Comparison of ENCODE assay signal across 15 mouse cellular contexts in the genomic region with DNA sequence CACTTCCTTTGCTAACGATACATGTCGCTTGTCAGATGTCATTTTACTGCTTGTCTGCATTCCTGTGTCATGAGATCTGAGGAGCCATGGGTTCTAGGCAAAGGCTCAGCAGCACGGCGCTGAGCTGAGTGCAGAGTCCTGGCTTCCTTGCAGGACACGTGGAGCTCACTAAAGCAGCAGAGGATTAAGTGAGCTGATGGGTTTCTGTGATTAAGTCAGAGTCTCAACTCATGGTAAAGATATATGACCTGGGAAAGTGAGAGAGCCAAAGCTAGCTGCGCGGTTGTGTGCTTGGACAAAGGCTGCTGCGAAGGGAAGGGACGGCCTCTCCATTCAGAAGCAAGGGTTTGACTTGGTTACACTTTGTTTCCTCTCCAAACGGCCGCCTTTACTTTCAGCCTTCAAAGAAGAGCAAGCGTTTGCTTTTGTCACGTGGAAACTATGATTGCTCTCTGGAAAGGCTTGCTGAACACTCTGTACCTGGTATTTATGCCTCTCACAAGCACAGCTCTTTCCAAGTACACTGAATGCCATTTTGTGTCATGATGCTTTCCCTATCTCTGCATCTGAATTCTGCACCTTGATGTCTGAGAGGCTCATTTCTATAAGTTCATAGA.
DNase-seq lines count a peak whose midpoint lies in the region; ATAC-seq lines count a peak whose summit lies in the region.
"Had no signal": no experiment of that assay in that cellular context is flagged by ENCODE, and none has a peak within 500 bp of the region (broad histone marks: within the 10 kb centered on the region; RNA-seq: fewer than 3 reads in every experiment).

No protein-coding gene starts in this region.

- H3K4me1 ChIP-seq in limb, embryonic 13.5 days, result peaks cover 5% of the 10 kb centered on the region; the same call in 1 of the 2 replicates
- H3K4me1 ChIP-seq in limb, embryonic 10.5 days, result peaks cover 4% of the 10 kb centered on the region
- no peaks in the 10 kb centered on the region for H3K4me1 ChIP-seq in intestine, embryonic 14.5 days (replicated peaks; ENCODE audit: control insufficient read depth, insufficient read depth, low read length)
- peaks cover 6% of the 10 kb centered on the region; the same call in 1 of the 2 replicates for H3K4me1 ChIP-seq in lung, embryonic 16.5 days (replicated peaks; ENCODE audit: control insufficient read depth, insufficient read depth, low read length)
- H3K4me1 ChIP-seq in stomach, embryonic 15.5 days, result peaks cover 6% of the 10 kb centered on the region; the same call in 1 of the 2 replicates

- no peak overlapping the region for H3K4me2 ChIP-seq in limb, embryonic 13.5 days (replicated peaks)
- H3K4me2 ChIP-seq in intestine, embryonic 14.5 days (ENCODE audit: low read length), result no peak overlapping the region
- no peak overlapping the region for H3K4me2 ChIP-seq in lung, embryonic 16.5 days (ENCODE audit: low read depth, low read length)
- no peak overlapping the region; the same call in 1 of the 2 replicates for H3K4me2 ChIP-seq in stomach, embryonic 15.5 days
- H3K4me2 ChIP-seq: kidney, embryonic 15.5 days had no signal

- no peak for ATAC-seq in limb, embryonic 13.5 days (ENCODE audit: low FRiP score, low read depth)
- ATAC-seq in intestine, embryonic 14.5 days (replicated peaks; ENCODE audit: low FRiP score, low TSS enrichment, low read depth), result peak; percentile 75
- peak; percentile 69 for ATAC-seq in lung, embryonic 16.5 days (ENCODE audit: low read depth)
- peak; percentile 86 for ATAC-seq in stomach, embryonic 15.5 days (ENCODE audit: insufficient read depth, low FRiP score, low read depth)
- ATAC-seq: CD4-positive, CD25-positive, alpha-beta regulatory T cell, adult 4 months; forebrain, postnatal 0 days; hindbrain, embryonic 16.5 days had no signal

- 31% methylated on average over 13 of the region's 13 CpGs for WGBS in limb, embryonic 13.5 days
- 53% methylated on average over 13 of the region's 13 CpGs for WGBS in limb, embryonic 10.5 days
- WGBS in intestine, embryonic 14.5 days, result 36% methylated on average over 13 of the region's 13 CpGs
- WGBS in lung, embryonic 16.5 days, result 27% methylated on average over 13 of the region's 13 CpGs
- WGBS in stomach, embryonic 15.5 days, result 35% methylated on average over 13 of the region's 13 CpGs

- no peaks in the 10 kb centered on the region for H3K9me3 ChIP-seq in limb, embryonic 13.5 days
- no peaks in the 10 kb centered on the region for H3K9me3 ChIP-seq in limb, embryonic 10.5 days (replicated peaks)
- H3K9me3 ChIP-seq in intestine, embryonic 14.5 days (ENCODE audit: control insufficient read depth, low read length), result no peaks in the 10 kb centered on the region
- H3K9me3 ChIP-seq in lung, embryonic 16.5 days (ENCODE audit: control insufficient read depth, low read length), result no peaks in the 10 kb centered on the region
- H3K9me3 ChIP-seq in stomach, embryonic 15.5 days, result no peaks in the 10 kb centered on the region
- H3K9me3 ChIP-seq: kidney, embryonic 15.5 days had no signal

- H3K4me3 ChIP-seq in limb, embryonic 13.5 days, result no peak overlapping the region
- no peak overlapping the region for H3K4me3 ChIP-seq in limb, embryonic 10.5 days
- no peak overlapping the region for H3K4me3 ChIP-seq in intestine, embryonic 14.5 days (ENCODE audit: low read depth, low read length)
- H3K4me3 ChIP-seq in lung, embryonic 16.5 days (ENCODE audit: low read length), result no peak overlapping the region
- H3K4me3 ChIP-seq in stomach, embryonic 15.5 days (replicated peaks), result no peak overlapping the region
- H3K4me3 ChIP-seq: kidney, embryonic 15.5 days had no signal

- 0 out of 2 replicates have a peak overlapping the region, but pooled peaks have one; percentile 2 for H3K27ac ChIP-seq in limb, embryonic 13.5 days
- no peak overlapping the region; the same call in 1 of the 2 replicates for H3K27ac ChIP-seq in limb, embryonic 10.5 days
- H3K27ac ChIP-seq in intestine, embryonic 14.5 days (ENCODE audit: low read depth), result peak overlapping the region; percentile 1; the same call in 1 of the 2 replicates
- H3K27ac ChIP-seq in lung, embryonic 16.5 days (ENCODE audit: low read length), result peak overlapping the region; percentile 49; the same call in 1 of the 2 replicates
- H3K27ac ChIP-seq in stomach, embryonic 15.5 days, result peak overlapping the region; percentile 80
- H3K27ac ChIP-seq: kidney, embryonic 15.5 days had no signal

- H3K27me3 ChIP-seq in limb, embryonic 13.5 days, result no peaks in the 10 kb centered on the region
- H3K27me3 ChIP-seq in limb, embryonic 10.5 days (ENCODE audit: low read depth, poor library complexity, severe bottlenecking), result no peaks in the 10 kb centered on the region
- H3K27me3 ChIP-seq in intestine, embryonic 14.5 days (replicated peaks; ENCODE audit: control insufficient read depth, insufficient read depth, low read length), result no peaks in the 10 kb centered on the region
- no peaks in the 10 kb centered on the region for H3K27me3 ChIP-seq in lung, embryonic 16.5 days (ENCODE audit: control insufficient read depth, insufficient read depth, low read depth, low read length)
- H3K27me3 ChIP-seq in stomach, embryonic 15.5 days (replicated peaks), result no peaks in the 10 kb centered on the region
- H3K27me3 ChIP-seq: kidney, embryonic 15.5 days had no signal

- no peaks in the 10 kb centered on the region for H3K36me3 ChIP-seq in limb, embryonic 13.5 days
- no peaks in the 10 kb centered on the region for H3K36me3 ChIP-seq in limb, embryonic 10.5 days
- no peaks in the 10 kb centered on the region for H3K36me3 ChIP-seq in intestine, embryonic 14.5 days (ENCODE audit: control insufficient read depth, insufficient read depth, low read length)
- H3K36me3 ChIP-seq in lung, embryonic 16.5 days (ENCODE audit: control insufficient read depth, insufficient read depth, low read length), result no peaks in the 10 kb centered on the region
- no peaks in the 10 kb centered on the region for H3K36me3 ChIP-seq in stomach, embryonic 15.5 days
- H3K36me3 ChIP-seq: kidney, embryonic 15.5 days had no signal

- H3K9ac ChIP-seq in limb, embryonic 13.5 days, result no peak overlapping the region
- no peak overlapping the region for H3K9ac ChIP-seq in intestine, embryonic 14.5 days (ENCODE audit: low read length)
- no peak overlapping the region for H3K9ac ChIP-seq in lung, embryonic 16.5 days (ENCODE audit: low read length)
- no peak overlapping the region for H3K9ac ChIP-seq in stomach, embryonic 15.5 days
- H3K9ac ChIP-seq: forebrain, postnatal 0 days; kidney, embryonic 15.5 days had no signal

- DNase-seq in limb, embryonic 10.5 days (ENCODE audit: low spot score), result no peak
- DNase-seq in intestine, embryonic 14.5 days (ENCODE audit: low spot score), result peak; percentile 61
- DNase-seq in right cerebral cortex, postnatal 36 days (ENCODE audit: low spot score in 2 of 2), result no peak
- no peak for DNase-seq in frontal cortex, postnatal 14 days (ENCODE audit: low spot score in 2 of 2)
- DNase-seq: adrenal gland, postnatal 25 days; cerebellum, postnatal 25 days; forebrain, postnatal 0 days; gastrocnemius, postnatal 14 days; liver had no signal
